Mouse (Mus musculus): ENCODE data around the gene Rnf111. TPM values are rescaled to one million over a fixed set of nuclear protein-coding genes. Genes with fewer than 3 reads are reported as not detected.

Gene Rnf111
- polyA plus RNA-seq, 1 experiment, result 35.3 TPM

GRCm38 (mm10) chr9:70389548-70389947, 114.0 kb downstream of the Rnf111 start:
- Histone ChIP-seq H3K27me3 (ENCODE audit: control insufficient read depth, insufficient read depth, low read length) (no peaks in the 10 kb centered on the region), H3K27ac (ENCODE audit: insufficient read depth, low read depth, low read length) (no peak overlapping the region), H3K4me3 (ENCODE audit: low read depth, low read length) (no peak overlapping the region), H3K4me1 (ENCODE audit: control insufficient read depth, insufficient read depth, insufficient read length, low read length) (no peaks in the 10 kb centered on the region; the same call in 1 of the 2 replicates), H3K36me3 (ENCODE audit: control insufficient read depth, insufficient read depth, low read length) (peaks cover 34% of the 10 kb centered on the region)
- WGBS, result 85% methylated on average over 3 of the region's 3 CpGs
- no peak for TF ChIP-seq POLR2A (IDR thresholded peaks at IDR 0.05; ENCODE audit: low read depth, low read length)
- no peak for TF ChIP-seq CTCF (IDR thresholded peaks at IDR 0.05; ENCODE audit: extremely low read depth, insufficient read length, insufficient replicate concordance, low read depth, low read length)

- no peak for TF ChIP-seq POLR2A (IDR thresholded peaks at IDR 0.05; ENCODE audit: low read depth, low read length)
- 92% methylated on average over 4 of the region's 4 CpGs for WGBS
- Histone ChIP-seq H3K27ac (ENCODE audit: insufficient read depth, low read depth, low read length) (no peak overlapping the region), H3K4me3 (ENCODE audit: low read depth, low read length) (no peak overlapping the region), H3K27me3 (ENCODE audit: control insufficient read depth, insufficient read depth, low read length) (no peaks in the 10 kb centered on the region), H3K4me1 (ENCODE audit: control insufficient read depth, insufficient read depth, insufficient read length, low read length) (no peaks in the 10 kb centered on the region; the same call in 1 of the 2 replicates), H3K36me3 (ENCODE audit: control insufficient read depth, insufficient read depth, low read length) (peaks cover 38% of the 10 kb centered on the region)
Observed at GRCm38 (mm10) chr9:70387410-70388119, 116.0 kb downstream of the Rnf111 start.

- no peak overlapping the region for H3K4me3 ChIP-seq (ENCODE audit: low read depth, low read length)
- H3K36me3 ChIP-seq (ENCODE audit: control insufficient read depth, insufficient read depth, low read length), result peaks cover 42% of the 10 kb centered on the region
- TF ChIP-seq POLR2A (IDR thresholded peaks at IDR 0.05; ENCODE audit: low read depth, low read length), result no peak
- TF ChIP-seq CTCF (IDR thresholded peaks at IDR 0.05; ENCODE audit: extremely low read depth, insufficient read length, insufficient replicate concordance, low read depth, low read length), result no peak
- H3K27me3 ChIP-seq (ENCODE audit: control insufficient read depth, insufficient read depth, low read length), result no peaks in the 10 kb centered on the region
- H3K27ac ChIP-seq (ENCODE audit: insufficient read depth, low read depth, low read length), result no peak overlapping the region
- no peaks in the 10 kb centered on the region for H3K4me1 ChIP-seq (ENCODE audit: control insufficient read depth, insufficient read depth, insufficient read length, low read length)
- 76% methylated on average over 18 of the region's 18 CpGs for WGBS
Observed at GRCm38 (mm10) chr9:70384958-70385728, 118.4 kb downstream of the Rnf111 start.

DNA sequence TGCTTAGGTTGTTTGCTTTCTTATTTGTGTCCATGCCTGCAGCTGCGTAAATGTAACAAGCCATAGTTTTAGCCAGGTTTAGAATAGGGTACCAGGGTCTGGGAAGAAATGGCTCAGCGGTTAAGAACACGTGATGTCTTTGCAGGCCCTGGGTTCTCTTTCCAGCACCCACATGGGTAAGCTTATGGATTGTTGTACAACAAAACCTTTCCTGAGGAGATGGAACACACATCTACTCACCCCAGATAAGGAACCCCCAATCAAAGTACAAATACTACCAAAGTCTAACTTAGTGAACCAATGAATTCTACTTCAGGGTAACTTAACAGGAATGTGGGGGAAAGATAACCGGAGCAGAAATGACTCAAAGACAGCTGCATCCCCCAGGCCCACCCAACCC, 119.0 kb downstream of the Rnf111 start:
- peaks cover 42% of the 10 kb centered on the region for H3K36me3 ChIP-seq (ENCODE audit: control insufficient read depth, insufficient read depth, low read length)
- no peaks in the 10 kb centered on the region for H3K4me1 ChIP-seq (ENCODE audit: control insufficient read depth, insufficient read depth, insufficient read length, low read length)
- no peak overlapping the region for H3K4me3 ChIP-seq (ENCODE audit: low read depth, low read length)
- TF ChIP-seq POLR2A (IDR thresholded peaks at IDR 0.05; ENCODE audit: low read depth, low read length) (no peak), CTCF (IDR thresholded peaks at IDR 0.05; ENCODE audit: extremely low read depth, insufficient read length, insufficient replicate concordance, low read depth, low read length) (no peak)
- WGBS, result 94% methylated on average over 4 of the region's 4 CpGs
- no peak overlapping the region for H3K27ac ChIP-seq (ENCODE audit: insufficient read depth, low read depth, low read length)
- no peaks in the 10 kb centered on the region for H3K27me3 ChIP-seq (ENCODE audit: control insufficient read depth, insufficient read depth, low read length)

GRCm38 (mm10) chr9:70383750-70384149, 119.8 kb downstream of the Rnf111 start:
- TF ChIP-seq POLR2A (IDR thresholded peaks at IDR 0.05; ENCODE audit: low read depth, low read length) (no peak), CTCF (IDR thresholded peaks at IDR 0.05; ENCODE audit: extremely low read depth, insufficient read length, insufficient replicate concordance, low read depth, low read length) (no peak)
- H3K27me3 ChIP-seq (ENCODE audit: control insufficient read depth, insufficient read depth, low read length), result no peaks in the 10 kb centered on the region
- peaks cover 44% of the 10 kb centered on the region for H3K36me3 ChIP-seq (ENCODE audit: control insufficient read depth, insufficient read depth, low read length)
- no peaks in the 10 kb centered on the region for H3K4me1 ChIP-seq (ENCODE audit: control insufficient read depth, insufficient read depth, insufficient read length, low read length)
- no peak overlapping the region for H3K4me3 ChIP-seq (ENCODE audit: low read depth, low read length)
- no peak overlapping the region for H3K27ac ChIP-seq (ENCODE audit: insufficient read depth, low read depth, low read length)
- WGBS, result 85% methylated on average over 10 of the region's 10 CpGs

DNA sequence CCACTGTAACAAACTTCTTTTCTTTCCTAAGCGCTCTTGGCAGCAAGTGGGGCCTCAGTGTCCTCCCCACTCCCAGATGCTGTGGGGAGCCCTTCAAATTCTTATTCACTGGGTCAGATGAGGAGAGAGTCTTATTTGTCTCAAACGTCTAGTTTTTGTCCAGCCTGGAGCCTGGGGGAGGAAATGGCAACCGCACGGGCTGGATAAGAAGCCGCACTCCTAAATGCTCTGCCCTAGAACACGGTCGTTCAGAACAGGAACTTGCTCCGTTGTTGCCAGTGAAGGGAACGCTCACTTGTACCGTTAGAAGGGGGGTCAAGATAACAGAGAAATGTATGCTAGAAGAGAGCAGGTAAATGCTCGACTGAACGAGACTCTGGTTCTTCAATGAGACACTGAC, 121.4 kb downstream of the Rnf111 start:
- TF ChIP-seq CTCF (IDR thresholded peaks at IDR 0.05; ENCODE audit: extremely low read depth, insufficient read length, insufficient replicate concordance, low read depth, low read length), result no peak
- Histone ChIP-seq H3K4me3 (ENCODE audit: low read depth, low read length) (no peak overlapping the region), H3K36me3 (ENCODE audit: control insufficient read depth, insufficient read depth, low read length) (peaks cover 51% of the 10 kb centered on the region), H3K27me3 (ENCODE audit: control insufficient read depth, insufficient read depth, low read length) (no peaks in the 10 kb centered on the region), H3K27ac (ENCODE audit: insufficient read depth, low read depth, low read length) (no peak overlapping the region), H3K4me1 (ENCODE audit: control insufficient read depth, insufficient read depth, insufficient read length, low read length) (no peaks in the 10 kb centered on the region)
- 77% methylated on average over 12 of the region's 12 CpGs for WGBS

All from small intestine, adult 2 months (tissue).